Mouse (Mus musculus): Measurements from ENCODE around the gene Olfr781.
"Not testable (repeated sequence)": the region's sequence is repeated elsewhere in the genome, so short reads cannot be mapped to it uniquely, and the experiment has no call there.

Olfr781 gene

GRCm38 (mm10) chr10:129328554-129328953 lies at the start of gene Olfr781:
Gene Olfr781 (plus strand): TSS chr10:129328854.
- DNase-seq (ENCODE audit: low spot score in 2 of 2) = no peak

- not testable (repeated sequence) for DNase-seq (ENCODE audit: low spot score in 2 of 2)
Measured at GRCm38 (mm10) chr10:129312973-129313372, 15.7 kb upstream of the Olfr781 start.

DNA sequence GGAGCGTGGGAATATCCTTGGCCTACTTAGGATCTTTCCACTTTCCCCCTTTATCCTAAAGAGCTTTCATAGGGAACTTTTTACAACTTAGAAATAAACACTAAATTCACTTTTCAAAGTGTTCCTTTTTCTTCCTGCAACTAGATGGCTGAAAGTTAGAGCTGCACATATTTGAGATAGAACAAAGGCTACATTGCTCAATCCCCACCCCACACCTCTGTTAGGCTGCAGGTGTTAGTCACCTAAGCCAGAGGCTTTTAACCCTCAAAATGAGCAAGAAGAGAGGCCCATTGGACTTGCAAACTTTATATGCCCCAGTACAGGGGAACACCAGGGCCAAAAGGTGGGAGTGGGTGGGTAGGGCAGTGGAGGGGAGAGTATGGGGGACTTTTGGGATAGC lies 15.1 kb upstream of the Olfr781 start:
- not testable (repeated sequence) for DNase-seq (ENCODE audit: low spot score in 2 of 2)

DNA sequence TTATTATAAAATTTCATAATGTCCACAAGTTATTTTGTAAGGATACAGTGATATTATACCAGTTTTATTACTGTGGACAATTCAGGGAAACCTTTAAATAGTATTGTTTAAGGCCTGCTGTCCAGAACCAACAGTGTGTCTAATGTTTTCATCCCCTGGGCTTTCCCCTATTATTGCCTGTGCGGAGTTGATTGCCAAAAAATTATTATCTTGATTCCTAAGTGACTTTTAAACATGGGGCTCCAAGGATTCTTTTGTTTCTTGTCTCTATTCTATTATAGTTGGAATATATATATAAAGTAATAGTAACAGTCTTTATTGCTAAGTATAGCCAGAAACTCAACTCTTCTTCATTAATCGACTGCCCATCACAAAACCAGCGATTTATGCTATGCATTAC lies 10.8 kb upstream of the Olfr781 start, which contains the start of gene Olfr780:
TSS of gene Olfr780 (plus strand) at position 301 of the 400 bp plus-strand sequence.
- DNase-seq (ENCODE audit: low spot score in 2 of 2) = no peak

- DNase-seq (ENCODE audit: low spot score in 2 of 2) = no peak
Measured at GRCm38 (mm10) chr10:129348550-129348949, 19.9 kb downstream of the Olfr781 start, which contains the start of gene Olfr782. Gene Olfr782 (plus strand): TSS chr10:129348850.

GRCm38 (mm10) chr10:129352475-129352874 lies 23.8 kb downstream of the Olfr781 start:
- DNase-seq (ENCODE audit: low spot score in 2 of 2) = not testable (repeated sequence)

- DNase-seq (ENCODE audit: low spot score in 2 of 2) = not testable (repeated sequence)
Measured at GRCm38 (mm10) chr10:129356496-129356895, 27.8 kb downstream of the Olfr781 start.

DNA sequence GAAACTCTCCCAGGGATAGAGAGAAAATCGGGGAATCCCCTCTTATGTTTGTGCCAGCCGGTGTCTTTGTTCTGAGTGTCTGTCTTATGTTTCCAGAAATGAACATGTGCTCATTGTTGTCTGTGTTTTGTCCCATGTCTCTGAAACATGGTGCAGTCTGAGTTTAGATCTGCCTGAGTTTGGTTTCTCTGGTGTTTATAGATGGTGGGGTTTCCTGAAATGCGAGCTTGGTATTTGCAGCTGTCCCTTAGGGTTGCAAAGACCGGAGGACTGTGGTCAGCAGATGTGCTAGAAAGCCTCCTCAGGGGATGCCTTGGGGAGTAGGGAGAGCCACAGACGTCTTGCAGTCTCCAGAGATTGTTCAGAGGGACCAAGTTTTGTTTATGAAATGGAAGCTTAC lies 28.7 kb downstream of the Olfr781 start:
- DNase-seq (ENCODE audit: low spot score in 2 of 2) = no peak

GRCm38 (mm10) chr10:129374051-129374450 lies 45.4 kb downstream of the Olfr781 start:
- not testable (repeated sequence) for DNase-seq (ENCODE audit: low spot score in 2 of 2)

All from left cerebral cortex, adult 9 months (tissue).